Mouse (Mus musculus) frontal cortex, postnatal 14 days (tissue): ENCODE measurements at regions not wholly inside any gene's neighbourhood (a gene's known extent, or its start where the extent isn't known, plus 50 kb on each side); places are given as distances from the start of the nearest gene placed in this dataset.
"Not testable (repeated sequence)": the region's sequence is repeated elsewhere in the genome, so short reads cannot be mapped to it uniquely, and the experiment has no call there.

Experiments used
- DNase-seq, 2 experiments: peaks; one replicate each; pipeline ENCODE4 v3.0.0; 2022; ENCODE audit warnings: low spot score in 2 of 2

- DNase-seq = no peak
Observed at GRCm38 (mm10) chr1:12025791-12026190, 611.9 kb downstream of the A830018L16Rik start.

- no peak for DNase-seq
Observed at GRCm38 (mm10) chr1:12027442-12027841, 613.5 kb downstream of the A830018L16Rik start.

GRCm38 (mm10) chr1:12028074-12028473 lies 614.2 kb downstream of the A830018L16Rik start:
- no peak for DNase-seq

GRCm38 (mm10) chr1:12051931-12052482 lies 638.1 kb downstream of the A830018L16Rik start:
- no peak for DNase-seq

GRCm38 (mm10) chr1:12055865-12056560 lies 642.1 kb downstream of the A830018L16Rik start:
- no peak for DNase-seq

GRCm38 (mm10) chr1:12065016-12065513 lies 651.2 kb downstream of the A830018L16Rik start:
- no peak for DNase-seq

GRCm38 (mm10) chr1:12092564-12093504 lies 678.9 kb downstream of the A830018L16Rik start:
- DNase-seq = no peak

- DNase-seq = no peak
Observed at GRCm38 (mm10) chr1:12115041-12115828, 701.3 kb downstream of the A830018L16Rik start.

GRCm38 (mm10) chr1:12117083-12117482 lies 703.2 kb downstream of the A830018L16Rik start:
- no peak for DNase-seq

GRCm38 (mm10) chr1:12120926-12121325 lies 707.0 kb downstream of the A830018L16Rik start:
- DNase-seq = no peak

GRCm38 (mm10) chr1:12126611-12127010 lies 712.7 kb downstream of the A830018L16Rik start:
- not testable (repeated sequence) for DNase-seq

GRCm38 (mm10) chr1:12170503-12170902 lies 756.6 kb downstream of the A830018L16Rik start:
- DNase-seq = no peak

GRCm38 (mm10) chr1:12189646-12190233 lies 775.8 kb downstream of the A830018L16Rik start:
- no peak for DNase-seq

- DNase-seq = no peak
Observed at GRCm38 (mm10) chr1:12192588-12192987, 778.7 kb downstream of the A830018L16Rik start.

GRCm38 (mm10) chr1:12231089-12231488 lies 817.2 kb downstream of the A830018L16Rik start:
- no peak for DNase-seq

- no peak for DNase-seq
Observed at GRCm38 (mm10) chr1:12242090-12242489, 828.2 kb downstream of the A830018L16Rik start.

- no peak for DNase-seq
Observed at GRCm38 (mm10) chr1:12282493-12282892, 868.6 kb downstream of the A830018L16Rik start.

- no peak for DNase-seq
Observed at GRCm38 (mm10) chr1:12285551-12285950, 871.6 kb downstream of the A830018L16Rik start.

GRCm38 (mm10) chr1:12286026-12286425 lies 872.1 kb downstream of the A830018L16Rik start:
- no peak for DNase-seq

GRCm38 (mm10) chr1:12288521-12288920 lies 874.6 kb downstream of the A830018L16Rik start:
- no peak for DNase-seq

- no peak for DNase-seq
Observed at GRCm38 (mm10) chr1:12291787-12292186, 877.9 kb downstream of the A830018L16Rik start.
